Mouse (Mus musculus): ENCODE results near the gene Olfr494. TPM values are rescaled to one million over a fixed set of nuclear protein-coding genes. Genes with fewer than 3 reads are reported as not detected.

Gene Olfr494
- total RNA-seq (2014; fragmentation: Nextera tagmentation) (not detected in 2 replicates), total RNA-seq (2017) (not detected in 2 replicates)

DNA sequence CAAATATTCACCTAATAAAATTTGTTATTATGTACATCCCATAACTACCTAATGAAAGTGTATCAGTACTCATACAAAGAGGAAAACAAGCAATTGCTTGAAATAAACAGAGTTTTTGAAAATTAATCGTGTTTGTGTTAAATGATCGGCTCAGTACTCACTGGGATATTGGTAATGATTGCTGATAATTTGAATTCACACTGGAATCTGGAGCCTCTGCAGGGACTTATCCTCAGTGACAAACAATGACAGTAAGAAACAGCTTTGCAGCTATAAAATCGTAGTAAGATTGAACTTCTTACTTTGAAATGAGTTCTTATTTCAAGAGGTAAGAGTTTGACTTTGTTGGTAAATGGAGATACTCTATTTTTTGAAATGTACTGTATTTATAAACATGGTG is at the start of gene Olfr494:
Gene Olfr494, plus strand, starts transcription at position 301 of the 400 bp plus-strand sequence.
- ATAC-seq (replicated peaks; ENCODE audit: poor library complexity, severe bottlenecking), result no peak

DNA sequence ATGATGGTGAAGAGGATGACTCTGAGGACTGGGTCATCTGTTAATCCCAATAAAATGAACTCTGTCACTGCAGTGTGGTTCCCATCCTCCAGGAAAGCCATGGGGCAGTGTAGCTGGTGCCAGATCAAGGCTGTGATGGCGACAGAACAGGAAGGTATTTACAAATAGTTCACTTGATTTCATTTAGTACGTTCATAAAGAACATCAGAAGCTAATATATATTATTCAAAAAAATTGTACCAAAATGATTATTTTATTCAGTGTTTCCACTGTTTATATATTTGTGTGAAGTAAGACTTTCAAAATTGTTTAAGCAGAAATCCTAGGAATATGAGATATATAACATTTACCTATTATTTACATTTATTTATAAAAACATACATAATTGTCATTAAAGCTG is 41.6 kb upstream of the Olfr494 start, which contains the start of gene Olfr492:
Gene Olfr492, minus strand, starts transcription at position 101 of the 400 bp plus-strand sequence.
- no peak for ATAC-seq (replicated peaks; ENCODE audit: poor library complexity, severe bottlenecking)

DNA sequence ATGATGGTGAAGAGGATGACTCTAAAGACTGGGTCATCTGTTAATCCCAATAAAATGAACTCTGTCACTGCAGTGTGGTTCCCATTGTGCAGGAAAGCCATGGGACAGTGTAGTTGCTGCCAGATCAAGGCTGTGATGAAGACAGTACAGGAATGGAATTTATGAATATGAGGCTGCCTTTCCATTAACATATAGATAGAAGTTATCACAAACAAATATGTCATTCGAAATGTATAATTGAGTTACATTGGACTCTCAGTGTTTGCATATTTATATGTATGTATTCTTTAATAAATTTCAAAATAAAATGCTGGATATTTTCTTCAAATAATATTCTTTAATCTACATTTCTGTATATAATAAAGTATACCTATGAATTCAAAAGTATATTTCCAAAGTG is 18.3 kb upstream of the Olfr494 start, which contains the start of gene Olfr493:
Gene Olfr493, minus strand, starts transcription at position 101 of the 400 bp plus-strand sequence.
- no peak for ATAC-seq (replicated peaks; ENCODE audit: poor library complexity, severe bottlenecking)

DNA sequence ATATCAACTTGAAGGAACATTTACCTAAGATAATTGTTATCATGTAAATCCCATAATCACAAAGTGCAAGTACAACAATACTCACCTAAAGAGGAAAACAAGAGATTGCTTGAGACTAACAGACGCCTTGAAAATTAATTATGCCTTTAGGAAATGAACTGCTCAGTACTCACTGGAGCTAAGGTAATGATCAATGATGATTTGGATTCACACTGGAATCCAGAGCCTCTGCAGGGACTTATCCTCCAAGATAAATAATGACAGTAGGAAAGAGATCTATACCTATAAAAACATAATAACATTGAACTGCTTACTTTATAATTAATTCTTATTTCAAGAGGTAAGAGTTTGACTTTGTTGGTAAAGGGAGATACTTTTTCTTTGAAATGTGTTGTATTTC is 27.7 kb downstream of the Olfr494 start, which contains the start of gene Olfr495:
Gene Olfr495, plus strand, starts transcription at position 301 of the 400 bp plus-strand sequence.
- no peak for ATAC-seq (replicated peaks; ENCODE audit: poor library complexity, severe bottlenecking)

Other genes starting within 250 kb of the Olfr494 start
- not detected in 2 replicates for gene Olfr484, start 237.9 kb upstream of the Olfr494 start, total RNA-seq (2014; fragmentation: Nextera tagmentation)
- not detected in 2 replicates for gene Olfr484, start 237.9 kb upstream of the Olfr494 start, total RNA-seq (2017)
- not detected in 2 replicates for gene Olfr485, start 205.5 kb upstream of the Olfr494 start, total RNA-seq (2014; fragmentation: Nextera tagmentation)
- gene Olfr485, start 205.5 kb upstream of the Olfr494 start, total RNA-seq (2017), result not detected in 2 replicates
- not detected in 2 replicates for gene Olfr486, start 192.6 kb upstream of the Olfr494 start, total RNA-seq (2014; fragmentation: Nextera tagmentation)
- not detected in 2 replicates for gene Olfr486, start 192.6 kb upstream of the Olfr494 start, total RNA-seq (2017)
- gene Olfr487, start 150.7 kb upstream of the Olfr494 start, total RNA-seq (2014; fragmentation: Nextera tagmentation), result not detected in 2 replicates
- not detected in 2 replicates for gene Olfr487, start 150.7 kb upstream of the Olfr494 start, total RNA-seq (2017)
- not detected in 2 replicates for gene Olfr488, start 107.0 kb upstream of the Olfr494 start, total RNA-seq (2014; fragmentation: Nextera tagmentation)
- gene Olfr488, start 107.0 kb upstream of the Olfr494 start, total RNA-seq (2017), result not detected in 2 replicates
- gene Olfr490, start 76.4 kb upstream of the Olfr494 start, total RNA-seq (2014; fragmentation: Nextera tagmentation), result not detected in 2 replicates
- gene Olfr490, start 76.4 kb upstream of the Olfr494 start, total RNA-seq (2017), result not detected in 2 replicates
- not detected in 2 replicates for gene Olfr491, start 51.9 kb upstream of the Olfr494 start, total RNA-seq (2014; fragmentation: Nextera tagmentation)
- gene Olfr491, start 51.9 kb upstream of the Olfr494 start, total RNA-seq (2017), result not detected in 2 replicates
- not detected in 2 replicates for gene Olfr492, start 41.7 kb upstream of the Olfr494 start, total RNA-seq (2014; fragmentation: Nextera tagmentation)
- not detected in 2 replicates for gene Olfr492, start 41.7 kb upstream of the Olfr494 start, total RNA-seq (2017)
- not detected in 2 replicates for gene Olfr493, start 18.4 kb upstream of the Olfr494 start, total RNA-seq (2014; fragmentation: Nextera tagmentation)
- not detected in 2 replicates for gene Olfr493, start 18.4 kb upstream of the Olfr494 start, total RNA-seq (2017)
- not detected in 2 replicates for gene Olfr495, start 27.8 kb downstream of the Olfr494 start, total RNA-seq (2014; fragmentation: Nextera tagmentation)
- not detected in 2 replicates for gene Olfr495, start 27.8 kb downstream of the Olfr494 start, total RNA-seq (2017)
- not detected in 2 replicates for gene Olfr497, start 55.1 kb downstream of the Olfr494 start, total RNA-seq (2014; fragmentation: Nextera tagmentation)
- not detected in 2 replicates for gene Olfr497, start 55.1 kb downstream of the Olfr494 start, total RNA-seq (2017)
- gene Olfr498, start 100.0 kb downstream of the Olfr494 start, total RNA-seq (2014; fragmentation: Nextera tagmentation), result not detected in 2 replicates
- gene Olfr498, start 100.0 kb downstream of the Olfr494 start, total RNA-seq (2017), result not detected in 2 replicates
- not detected in 2 replicates for gene Olfr502, start 159.7 kb downstream of the Olfr494 start, total RNA-seq (2014; fragmentation: Nextera tagmentation)
- gene Olfr502, start 159.7 kb downstream of the Olfr494 start, total RNA-seq (2017), result not detected in 2 replicates
- not detected in 2 replicates for gene Olfr503, start 179.2 kb downstream of the Olfr494 start, total RNA-seq (2014; fragmentation: Nextera tagmentation)
- not detected in 2 replicates for gene Olfr503, start 179.2 kb downstream of the Olfr494 start, total RNA-seq (2017)
- gene Olfr504, start 200.5 kb downstream of the Olfr494 start, total RNA-seq (2014; fragmentation: Nextera tagmentation), result not detected in 2 replicates
- not detected in 2 replicates for gene Olfr504, start 200.5 kb downstream of the Olfr494 start, total RNA-seq (2017)
- not detected in 2 replicates for gene Olfr506, start 245.5 kb downstream of the Olfr494 start, total RNA-seq (2014; fragmentation: Nextera tagmentation)
- gene Olfr506, start 245.5 kb downstream of the Olfr494 start, total RNA-seq (2017), result not detected in 2 replicates